Mouse (Mus musculus) brain, embryonic 14.5 days (tissue): ENCODE data around the gene Bbs2.

Source experiments
- CTCF ChIP-seq: fragments of 200-500 bp; IDR thresholded peaks from 2 replicates; pipeline ENCODE4 v1.5.1; 2012; ENCODE audit warnings: inconsistent platforms, mild to moderate bottlenecking, moderate library complexity, borderline replicate concordance; ENCODE audit not compliant: insufficient read depth, insufficient read length; ENCODE audit errors: extremely low read depth
- POLR2A ChIP-seq: fragments of 200-500 bp; IDR thresholded peaks from 2 replicates; pipeline ENCODE4 v1.6.1; 2012; ENCODE audit warnings: mild to moderate bottlenecking, inconsistent platforms, borderline replicate concordance; ENCODE audit not compliant: poor library complexity, insufficient read depth, insufficient read length, severe bottlenecking; ENCODE audit errors: extremely low read depth

- TF ChIP-seq CTCF (no peak), POLR2A (no peak)
Observed at GRCm38 (mm10) chr8:94132096-94132495, 33.4 kb upstream of the Bbs2 start.
